Mouse (Mus musculus): ENCODE measurements around the gene Rhof. TPM values are rescaled to one million over a fixed set of nuclear protein-coding genes. Genes with fewer than 3 reads are reported as not detected.
A peak's percentile ranks its signal among the peaks of the same experiment; 100 is the strongest.

Rhof gene
- 0.38 and 0.52 TPM in 2 replicates for polyA plus RNA-seq (2012)

DNA sequence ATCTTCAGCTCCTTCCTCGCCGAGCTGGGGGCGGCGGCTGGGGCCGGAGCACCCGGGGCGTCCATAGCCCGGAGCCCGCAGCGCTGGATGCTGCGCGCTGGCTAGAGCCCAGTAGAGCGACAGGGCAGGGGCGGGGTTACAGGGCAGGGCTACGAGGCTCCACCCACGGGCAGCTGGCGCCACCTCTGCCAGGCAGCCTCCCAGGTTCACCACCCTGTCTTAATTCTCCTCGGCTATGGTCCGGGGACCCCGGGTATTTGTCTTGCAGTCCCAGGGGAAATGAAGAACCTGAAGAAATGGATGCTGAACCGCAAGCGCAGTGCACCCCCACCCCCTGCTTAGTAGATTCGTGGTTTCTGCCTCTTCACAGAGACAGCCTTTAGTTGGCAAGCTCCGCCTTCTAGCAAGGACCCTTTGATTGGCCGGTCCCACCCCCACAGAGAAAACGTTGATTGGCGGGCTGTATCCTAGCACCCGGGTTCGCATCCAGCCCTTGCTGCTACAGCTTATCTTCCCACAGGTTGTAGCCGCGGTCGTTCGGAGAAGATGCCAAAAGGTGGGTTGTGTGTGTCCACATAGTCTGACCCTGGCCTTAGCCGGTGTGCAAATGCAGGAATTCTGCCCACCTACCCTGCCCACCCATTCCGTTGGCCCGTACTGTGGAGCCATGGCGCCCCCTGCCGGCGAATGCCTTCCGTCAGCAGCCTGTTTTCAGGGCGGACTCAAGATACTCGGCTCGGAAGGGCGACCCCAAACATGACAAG is at the start of gene Rhof:
Gene Rhof (minus strand): TSS at position 385 of the 764 bp plus-strand sequence.
- H3K4me3 ChIP-seq (replicated peaks), result peak within 1 kb of the TSS; percentile 66
- H3K36me3 ChIP-seq (ENCODE audit: control insufficient read depth), result peaks cover 52% of the 10 kb centered on the region
- peaks cover 15% of the 10 kb centered on the region for H3K27me3 ChIP-seq (ENCODE audit: control insufficient read depth)
- peaks cover 83% of the 10 kb centered on the region for H3K4me1 ChIP-seq (ENCODE audit: control insufficient read depth)
- TF ChIP-seq GATA1 (IDR thresholded peaks at IDR 0.05; ENCODE audit: low read length), result no peak
- no peak for TF ChIP-seq TAL1 (IDR thresholded peaks at IDR 0.05; ENCODE audit: low read length)
- no peaks in the 10 kb centered on the region for H3K9me3 ChIP-seq (ENCODE audit: control insufficient read depth, low read length)

DNA sequence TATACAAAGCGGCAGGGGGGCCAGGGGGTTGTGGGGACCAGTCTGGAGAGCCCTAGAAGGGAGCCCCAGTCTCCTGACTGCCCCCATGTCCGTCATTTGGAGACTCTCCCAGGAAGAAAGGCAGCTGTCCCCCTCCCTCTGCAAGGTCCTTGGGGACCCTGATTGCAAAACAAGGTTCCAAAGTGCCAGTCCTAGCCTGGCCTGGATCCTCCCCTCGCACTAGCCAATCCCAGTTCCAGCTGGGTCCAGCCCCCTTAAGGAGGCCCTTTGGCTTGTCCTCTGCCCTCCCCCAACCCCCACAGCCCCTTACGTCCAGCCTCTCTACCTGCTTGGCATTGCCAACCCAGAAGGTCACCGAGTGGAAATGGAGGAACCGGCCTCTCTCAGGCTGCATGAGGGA is 49.0 kb upstream of the Rhof start:
- Histone ChIP-seq H3K4me1 (ENCODE audit: control insufficient read depth) (peaks cover 27% of the 10 kb centered on the region), H3K9me3 (ENCODE audit: control insufficient read depth, low read length) (no peaks in the 10 kb centered on the region), H3K27me3 (ENCODE audit: control insufficient read depth) (peaks cover 39% of the 10 kb centered on the region), H3K4me3 (replicated peaks) (no peak overlapping the region), H3K36me3 (ENCODE audit: control insufficient read depth) (no peaks in the 10 kb centered on the region; the same call in 1 of the 2 replicates)
- TF ChIP-seq TAL1 (IDR thresholded peaks at IDR 0.05; ENCODE audit: low read length), result no peak
- TF ChIP-seq GATA1 (IDR thresholded peaks at IDR 0.05; ENCODE audit: low read length), result no peak

GRCm38 (mm10) chr5:123180390-123180789 is 47.9 kb upstream of the Rhof start:
- peaks cover 24% of the 10 kb centered on the region for H3K4me1 ChIP-seq (ENCODE audit: control insufficient read depth)
- TF ChIP-seq GATA1 (IDR thresholded peaks at IDR 0.05; ENCODE audit: low read length) (no peak), TAL1 (IDR thresholded peaks at IDR 0.05; ENCODE audit: low read length) (no peak)
- peaks cover 2% of the 10 kb centered on the region for H3K9me3 ChIP-seq (ENCODE audit: control insufficient read depth, low read length)
- peaks cover 43% of the 10 kb centered on the region for H3K27me3 ChIP-seq (ENCODE audit: control insufficient read depth)
- no peak overlapping the region for H3K4me3 ChIP-seq (replicated peaks)
- peaks cover 3% of the 10 kb centered on the region; the same call in 1 of the 2 replicates for H3K36me3 ChIP-seq (ENCODE audit: control insufficient read depth)

GRCm38 (mm10) chr5:123178792-123179191 is 46.3 kb upstream of the Rhof start:
- no peak for TF ChIP-seq TAL1 (IDR thresholded peaks at IDR 0.05; ENCODE audit: low read length)
- no peak for TF ChIP-seq GATA1 (IDR thresholded peaks at IDR 0.05; ENCODE audit: low read length)
- H3K4me1 ChIP-seq (ENCODE audit: control insufficient read depth), result peaks cover 22% of the 10 kb centered on the region
- peaks cover 8% of the 10 kb centered on the region; the same call in 1 of the 2 replicates for H3K36me3 ChIP-seq (ENCODE audit: control insufficient read depth)
- H3K27me3 ChIP-seq (ENCODE audit: control insufficient read depth), result peaks cover 40% of the 10 kb centered on the region
- H3K9me3 ChIP-seq (ENCODE audit: control insufficient read depth, low read length), result peaks cover 8% of the 10 kb centered on the region
- H3K4me3 ChIP-seq (replicated peaks), result no peak overlapping the region

DNA sequence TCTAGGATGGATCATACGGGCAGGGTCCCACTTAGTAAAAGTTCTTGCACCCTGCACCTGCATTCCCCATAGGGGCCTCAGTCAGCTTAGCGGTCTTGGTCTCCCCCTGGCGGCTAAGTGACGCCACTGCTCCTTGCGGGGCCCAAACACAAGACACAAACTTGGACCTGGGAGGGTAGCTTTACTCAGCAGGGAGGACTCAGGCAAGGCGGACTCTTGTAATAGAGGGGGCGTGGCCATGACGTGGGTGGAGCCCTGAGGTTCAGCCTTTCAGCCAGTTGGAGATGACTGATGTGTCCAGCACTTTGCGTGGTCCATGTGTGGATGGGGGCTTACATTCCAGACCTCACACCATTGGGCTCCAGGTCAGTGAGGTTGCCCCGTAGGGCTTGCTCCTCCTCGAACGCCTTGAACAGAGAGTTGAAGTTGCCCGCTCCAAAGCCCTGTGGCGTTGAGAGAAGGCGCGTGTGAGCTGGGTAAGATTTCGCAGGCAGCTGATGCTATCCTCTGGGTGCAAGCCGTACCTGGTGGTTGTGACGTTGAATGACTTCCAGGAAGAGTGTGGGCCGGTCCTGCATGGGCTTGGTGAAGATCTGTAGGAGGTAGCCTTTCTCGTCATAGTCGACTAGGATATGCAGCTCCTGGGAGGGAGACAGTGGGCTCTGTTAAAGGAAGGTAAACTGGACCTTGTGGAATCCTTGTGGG is 39.3 kb upstream of the Rhof start:
- Histone ChIP-seq H3K4me1 (ENCODE audit: control insufficient read depth) (peaks cover 33% of the 10 kb centered on the region), H3K9me3 (ENCODE audit: control insufficient read depth, low read length) (peaks cover 8% of the 10 kb centered on the region), H3K36me3 (ENCODE audit: control insufficient read depth) (peaks cover 31% of the 10 kb centered on the region), H3K27me3 (ENCODE audit: control insufficient read depth) (peaks cover 16% of the 10 kb centered on the region), H3K4me3 (replicated peaks) (peak overlapping the region; percentile 62)
- TF ChIP-seq GATA1 (IDR thresholded peaks at IDR 0.05; ENCODE audit: low read length) (no peak), TAL1 (IDR thresholded peaks at IDR 0.05; ENCODE audit: low read length) (no peak)

DNA sequence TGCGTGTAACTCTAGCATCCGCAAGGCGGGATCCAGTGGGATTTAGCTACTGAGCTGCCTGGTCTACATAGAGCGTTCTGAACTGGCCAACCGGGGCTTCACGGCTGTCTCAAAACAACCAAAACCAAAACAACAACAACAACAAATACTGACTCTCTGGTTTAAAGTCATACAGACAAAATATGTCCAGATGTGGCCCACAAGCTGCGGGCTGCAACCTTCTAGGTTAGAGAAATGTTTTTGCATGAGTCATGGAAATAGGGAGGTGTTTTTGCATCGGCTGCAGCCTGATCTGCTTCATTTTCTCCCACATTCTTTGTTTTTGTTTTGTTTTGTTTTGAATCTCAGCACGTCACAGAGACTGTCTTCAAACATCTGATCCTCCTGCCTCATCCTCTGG is 37.9 kb upstream of the Rhof start:
- peaks cover 37% of the 10 kb centered on the region for H3K4me1 ChIP-seq (ENCODE audit: control insufficient read depth)
- TF ChIP-seq GATA1 (IDR thresholded peaks at IDR 0.05; ENCODE audit: low read length), result no peak
- no peak for TF ChIP-seq TAL1 (IDR thresholded peaks at IDR 0.05; ENCODE audit: low read length)

DNA sequence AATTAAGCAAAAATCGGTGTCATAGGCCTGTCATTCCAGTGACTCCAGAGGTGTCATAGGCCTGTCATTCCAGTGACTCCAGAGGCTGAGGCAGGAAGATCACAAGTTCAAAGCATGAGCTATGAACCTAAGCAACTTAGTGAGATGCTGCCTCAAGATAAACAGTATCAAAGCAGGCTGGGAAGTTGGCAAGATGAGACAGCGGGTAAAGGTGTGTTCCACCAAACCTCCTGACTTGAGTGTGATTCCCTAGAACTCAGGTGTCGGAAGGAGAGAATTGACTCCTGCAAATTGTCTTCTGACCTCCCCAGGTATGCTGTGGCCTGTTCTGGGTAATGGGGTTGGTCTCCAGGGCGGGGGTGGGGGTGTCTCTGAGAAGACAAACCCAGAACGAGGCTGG is 36.8 kb upstream of the Rhof start, which contains the start of gene Psmd9:
Gene Psmd9 (plus strand): TSS at position 130 of the 400 bp plus-strand sequence.
- Histone ChIP-seq H3K4me3 (replicated peaks) (no peak within 1 kb of the TSS), H3K9me3 (ENCODE audit: control insufficient read depth, low read length) (no peaks in the 10 kb centered on the region)

More for the DNA sequence above, 37.9 kb upstream of the Rhof start:
- peaks cover 42% of the 10 kb centered on the region for H3K36me3 ChIP-seq (ENCODE audit: control insufficient read depth)
- H3K9me3 ChIP-seq (ENCODE audit: control insufficient read depth, low read length), result peaks cover 6% of the 10 kb centered on the region
- peaks cover 6% of the 10 kb centered on the region for H3K27me3 ChIP-seq (ENCODE audit: control insufficient read depth)
- no peak overlapping the region for H3K4me3 ChIP-seq (replicated peaks)

DNA sequence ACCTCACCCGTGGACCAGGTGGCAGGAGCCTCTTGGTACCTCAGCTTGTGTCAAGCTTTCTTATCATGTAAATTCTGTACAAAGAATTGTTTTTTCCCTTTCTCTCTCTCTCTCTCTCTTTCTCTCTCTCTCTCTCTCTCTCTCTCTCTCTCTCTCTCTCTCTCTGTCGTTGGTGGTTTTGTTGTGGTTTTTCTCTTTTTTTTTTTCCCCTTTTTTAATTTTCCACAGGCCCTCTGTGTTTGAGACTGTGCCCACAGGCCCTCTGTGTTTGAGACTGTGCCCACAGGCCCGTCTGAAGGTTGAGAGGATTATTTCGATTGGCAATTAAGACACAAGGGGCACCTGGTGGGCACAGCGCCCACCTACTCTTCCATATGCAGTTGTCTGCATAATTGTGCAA is 35.1 kb upstream of the Rhof start:
- peaks cover 60% of the 10 kb centered on the region for H3K36me3 ChIP-seq (ENCODE audit: control insufficient read depth)
- H3K9me3 ChIP-seq (ENCODE audit: control insufficient read depth, low read length), result no peaks in the 10 kb centered on the region
- H3K4me3 ChIP-seq (replicated peaks), result no peak overlapping the region
- peaks cover 31% of the 10 kb centered on the region for H3K4me1 ChIP-seq (ENCODE audit: control insufficient read depth)
- no peaks in the 10 kb centered on the region for H3K27me3 ChIP-seq (ENCODE audit: control insufficient read depth)
- TF ChIP-seq GATA1 (IDR thresholded peaks at IDR 0.05; ENCODE audit: low read length), result no peak
- TF ChIP-seq TAL1 (IDR thresholded peaks at IDR 0.05; ENCODE audit: low read length), result no peak

More for the DNA sequence above, 36.8 kb upstream of the Rhof start, which contains the start of gene Psmd9:
- H3K27me3 ChIP-seq (ENCODE audit: control insufficient read depth), result no peaks in the 10 kb centered on the region
- peaks cover 35% of the 10 kb centered on the region for H3K4me1 ChIP-seq (ENCODE audit: control insufficient read depth)
- H3K36me3 ChIP-seq (ENCODE audit: control insufficient read depth), result peaks cover 44% of the 10 kb centered on the region
- no peak for TF ChIP-seq TAL1 (IDR thresholded peaks at IDR 0.05; ENCODE audit: low read length)
- TF ChIP-seq GATA1 (IDR thresholded peaks at IDR 0.05; ENCODE audit: low read length), result no peak

- no peak overlapping the region for H3K4me3 ChIP-seq (replicated peaks)
- H3K9me3 ChIP-seq (ENCODE audit: control insufficient read depth, low read length), result no peaks in the 10 kb centered on the region
- H3K36me3 ChIP-seq (ENCODE audit: control insufficient read depth), result peaks cover 70% of the 10 kb centered on the region
- no peak for TF ChIP-seq GATA1 (IDR thresholded peaks at IDR 0.05; ENCODE audit: low read length)
- H3K27me3 ChIP-seq (ENCODE audit: control insufficient read depth), result no peaks in the 10 kb centered on the region
- peaks cover 22% of the 10 kb centered on the region for H3K4me1 ChIP-seq (ENCODE audit: control insufficient read depth)
Measured at GRCm38 (mm10) chr5:123166437-123166836, 33.9 kb upstream of the Rhof start.
